Mouse (Mus musculus): ENCODE data around the gene Med14. TPM values are rescaled to one million over a fixed set of nuclear protein-coding genes. Genes with fewer than 3 reads are reported as not detected.
A peak's percentile ranks its signal among the peaks of the same experiment; 100 is the strongest.

The Med14 gene
- total and polyA plus RNA-seq, 3 experiments = 10.3 to 18.3 (median 15.0) TPM

GRCm38 (mm10) chrX:12653879-12654278 lies 108.0 kb downstream of the Med14 start:
- Histone ChIP-seq H3K27me3 (replicated peaks) (no peaks in the 10 kb centered on the region), H3K4me3 (replicated peaks in 1 of 3; ENCODE audit: low read depth in 2 of 3, low read length in 2 of 3, poor library complexity in 1 of 3) (no peak overlapping the region), H3K27ac (ENCODE audit: insufficient read depth, low read depth) (no peak overlapping the region), H3K36me3 (replicated peaks in 1 of 2; ENCODE audit: control insufficient read depth in 1 of 2, insufficient read depth in 1 of 2, low read length in 1 of 2) (peaks cover 33 to 58% of the 10 kb centered on the region in 2 experiments), H3K4me2 (ENCODE audit: insufficient read depth, low read depth, poor library complexity, severe bottlenecking) (no peak overlapping the region), H3K9ac (ENCODE audit: insufficient read depth, low read depth) (no peak overlapping the region), H3K4me1 (ENCODE audit: control insufficient read depth in 1 of 2, insufficient read depth in 2 of 2) (no peaks in the 10 kb centered on the region), H3K79me2 (replicated peaks; ENCODE audit: control insufficient read depth, extremely low read depth, insufficient read depth, poor library complexity, severe bottlenecking) (no peaks in the 10 kb centered on the region), H3K9me3 (replicated peaks; ENCODE audit: low read length) (no peaks in the 10 kb centered on the region)
- no peak for TF ChIP-seq ZKSCAN1 (IDR thresholded peaks at IDR 0.05; ENCODE audit: borderline replicate concordance, low read depth, low read length)
- TF ChIP-seq CHD1 (IDR thresholded peaks at IDR 0.05; ENCODE audit: low read depth, low read length) = no peak
- TF ChIP-seq MAZ (IDR thresholded peaks at IDR 0.05; ENCODE audit: low read depth, low read length) = no peak
- dilution Hi-C loops (cut with MboI; ENCODE audit: extremely low pct_ligation_motif_present, extremely low pct_unique_long_range_greater_than_20kb, low sequenced_read_pairs) (no loop called here), in situ Hi-C loops (cut with MboI; ENCODE audit: low pct_ligation_motif_present, low pct_unique_long_range_greater_than_20kb, low sequenced_read_pairs) (no loop called here)
- DNase-seq (ENCODE audit: extremely low read depth) = no peak

- Histone ChIP-seq H3K4me3 (replicated peaks in 1 of 3; ENCODE audit: low read depth in 2 of 3, low read length in 2 of 3, poor library complexity in 1 of 3) (no peak overlapping the region), H3K4me1 (ENCODE audit: control insufficient read depth in 1 of 2, insufficient read depth in 2 of 2) (no peaks in the 10 kb centered on the region), H3K9me3 (replicated peaks; ENCODE audit: low read length) (no peaks in the 10 kb centered on the region), H3K79me2 (replicated peaks; ENCODE audit: control insufficient read depth, extremely low read depth, insufficient read depth, poor library complexity, severe bottlenecking) (no peaks in the 10 kb centered on the region), H3K27me3 (replicated peaks) (no peaks in the 10 kb centered on the region), H3K27ac (ENCODE audit: insufficient read depth, low read depth) (no peak overlapping the region), H3K36me3 (replicated peaks in 1 of 2; ENCODE audit: control insufficient read depth in 1 of 2, insufficient read depth in 1 of 2, low read length in 1 of 2) (peaks cover 25 to 39% of the 10 kb centered on the region in 2 experiments), H3K9ac (ENCODE audit: insufficient read depth, low read depth) (no peak overlapping the region), H3K4me2 (ENCODE audit: insufficient read depth, low read depth, poor library complexity, severe bottlenecking) (no peak overlapping the region)
- no peak for DNase-seq (ENCODE audit: extremely low read depth)
- dilution Hi-C loops (cut with MboI; ENCODE audit: extremely low pct_ligation_motif_present, extremely low pct_unique_long_range_greater_than_20kb, low sequenced_read_pairs) = no loop called here
- in situ Hi-C loops (cut with MboI; ENCODE audit: low pct_ligation_motif_present, low pct_unique_long_range_greater_than_20kb, low sequenced_read_pairs) = no loop called here
- TF ChIP-seq E2F4 (IDR thresholded peaks at IDR 0.05; ENCODE audit: insufficient replicate concordance, low read depth, low read length) (no peak), RAD21 (IDR thresholded peaks at IDR 0.05; ENCODE audit: low read depth, low read length) (no peak), MAZ (IDR thresholded peaks at IDR 0.05; ENCODE audit: low read depth, low read length) (no peak), JUND (conservative IDR thresholded peaks at IDR 0.05; ENCODE audit: low read depth, low read length) (no peak), ZMIZ1 (IDR thresholded peaks at IDR 0.05; ENCODE audit: low read depth, low read length) (no peak), USF2 (conservative IDR thresholded peaks at IDR 0.05; ENCODE audit: low read depth, low read length) (no peak)
Observed at GRCm38 (mm10) chrX:12651906-12652305, 110.0 kb downstream of the Med14 start.

- H3K4me1 ChIP-seq (ENCODE audit: control insufficient read depth in 1 of 2, insufficient read depth in 2 of 2) = peaks cover 0 to 22% of the 10 kb centered on the region in 2 experiments; a peak in 2 of 4 replicates
- H3K4me2 ChIP-seq (ENCODE audit: insufficient read depth, low read depth, poor library complexity, severe bottlenecking) = no peak overlapping the region
- no peak overlapping the region for H3K27ac ChIP-seq (ENCODE audit: insufficient read depth, low read depth)
- in situ Hi-C loops (cut with MboI; ENCODE audit: low pct_ligation_motif_present, low pct_unique_long_range_greater_than_20kb, low sequenced_read_pairs) = no loop called here
- H3K9ac ChIP-seq (ENCODE audit: insufficient read depth, low read depth) = no peak overlapping the region
- H3K79me2 ChIP-seq (replicated peaks; ENCODE audit: control insufficient read depth, extremely low read depth, insufficient read depth, poor library complexity, severe bottlenecking) = no peaks in the 10 kb centered on the region
- DNase-seq (ENCODE audit: extremely low read depth) = peak; percentile 56
- dilution Hi-C loops (cut with MboI; ENCODE audit: extremely low pct_ligation_motif_present, extremely low pct_unique_long_range_greater_than_20kb, low sequenced_read_pairs) = no loop called here
- peaks cover 0 to 3% of the 10 kb centered on the region in 2 experiments for H3K36me3 ChIP-seq (replicated peaks in 1 of 2; ENCODE audit: control insufficient read depth in 1 of 2, insufficient read depth in 1 of 2, low read length in 1 of 2)
- H3K9me3 ChIP-seq (replicated peaks; ENCODE audit: low read length) = no peaks in the 10 kb centered on the region
- no peak overlapping the region for H3K4me3 ChIP-seq (replicated peaks in 1 of 3; ENCODE audit: low read depth in 2 of 3, low read length in 2 of 3, poor library complexity in 1 of 3)
- no peaks in the 10 kb centered on the region for H3K27me3 ChIP-seq (replicated peaks)
- TF ChIP-seq RCOR1 (conservative IDR thresholded peaks at IDR 0.05; ENCODE audit: low read depth, low read length) (no peak), MYC (IDR thresholded peaks at IDR 0.05; ENCODE audit: low read depth, low read length) (no peak), ZNF384 (IDR thresholded peaks at IDR 0.05; ENCODE audit: low read depth, low read length) (no peak), CTCF (conservative IDR thresholded peaks at IDR 0.05 in 1 of 2, IDR thresholded peaks at IDR 0.05 in 1 of 2; ENCODE audit: low read depth in 2 of 2, low read length in 2 of 2) (peak in 1 of 2 experiments; percentile 38; a peak in 2 of 4 replicates), RAD21 (IDR thresholded peaks at IDR 0.05; ENCODE audit: low read depth, low read length) (peak; percentile 17), KAT2A (IDR thresholded peaks at IDR 0.05; ENCODE audit: insufficient replicate concordance, low read length) (no peak), ZMIZ1 (IDR thresholded peaks at IDR 0.05; ENCODE audit: low read depth, low read length) (no peak), ZC3H11A (IDR thresholded peaks at IDR 0.05; ENCODE audit: low read depth, low read length) (no peak), SIN3A (IDR thresholded peaks at IDR 0.05; ENCODE audit: low read length) (no peak), USF2 (conservative IDR thresholded peaks at IDR 0.05; ENCODE audit: low read depth, low read length) (no peak), GABPA (IDR thresholded peaks at IDR 0.05; ENCODE audit: insufficient replicate concordance, low read depth, low read length) (no peak), MAX (IDR thresholded peaks at IDR 0.05; ENCODE audit: low read length) (peak; percentile 82), E2F4 (IDR thresholded peaks at IDR 0.05; ENCODE audit: insufficient replicate concordance, low read depth, low read length) (no peak), SMC3 (IDR thresholded peaks at IDR 0.05; ENCODE audit: low read depth, low read length) (peak; percentile 24; the same call in 1 of the 2 replicates), CHD2 (IDR thresholded peaks at IDR 0.05; ENCODE audit: low read length) (no peak), PAX5 (IDR thresholded peaks at IDR 0.05; ENCODE audit: low read length) (no peak), MXI1 (IDR thresholded peaks at IDR 0.05; ENCODE audit: low read depth, low read length) (no peak), POLR2AphosphoS2 (IDR thresholded peaks at IDR 0.05; ENCODE audit: low read depth, low read length) (no peak), ELF1 (IDR thresholded peaks at IDR 0.05; ENCODE audit: low read depth, low read length) (no peak), ZKSCAN1 (IDR thresholded peaks at IDR 0.05; ENCODE audit: borderline replicate concordance, low read depth, low read length) (no peak), HCFC1 (IDR thresholded peaks at IDR 0.05; ENCODE audit: low read depth, low read length) (no peak)
Observed at GRCm38 (mm10) chrX:12645531-12646304, 116.2 kb downstream of the Med14 start.
